Mouse (Mus musculus): ENCODE data around the gene Mymx.

- no peak for TF ChIP-seq CTCF (IDR thresholded peaks at IDR 0.05; ENCODE audit: borderline replicate concordance, extremely low read depth, insufficient read depth, insufficient read length)
- no peak for TF ChIP-seq POLR2A (IDR thresholded peaks at IDR 0.05; ENCODE audit: borderline replicate concordance, extremely low read depth, insufficient read depth, insufficient read length, poor library complexity, severe bottlenecking)
Observed at GRCm38 (mm10) chr17:45556514-45557245, 45.2 kb downstream of the Mymx start.

All from brain, embryonic 14.5 days (tissue).